Mouse (Mus musculus) thymus, adult 2 months (tissue): ENCODE data around the gene Ttll5.

Experiments used
- CTCF ChIP-seq: fragments of 200-500 bp; IDR thresholded peaks from 2 replicates; pipeline ENCODE4 v1.5.1; 2012; ENCODE audit warnings: mild to moderate bottlenecking, control low read depth, low read length, moderate library complexity, borderline replicate concordance; ENCODE audit not compliant: control insufficient read depth, poor library complexity, insufficient read depth; ENCODE audit errors: extremely low read depth
- POLR2A ChIP-seq: fragments of 200-500 bp; IDR thresholded peaks from 2 replicates; pipeline ENCODE4 v1.6.1; 2012; ENCODE audit warnings: mild to moderate bottlenecking, low read length, control low read depth, moderate library complexity; ENCODE audit not compliant: control insufficient read depth, poor library complexity, insufficient read depth; ENCODE audit errors: extremely low read depth

DNA sequence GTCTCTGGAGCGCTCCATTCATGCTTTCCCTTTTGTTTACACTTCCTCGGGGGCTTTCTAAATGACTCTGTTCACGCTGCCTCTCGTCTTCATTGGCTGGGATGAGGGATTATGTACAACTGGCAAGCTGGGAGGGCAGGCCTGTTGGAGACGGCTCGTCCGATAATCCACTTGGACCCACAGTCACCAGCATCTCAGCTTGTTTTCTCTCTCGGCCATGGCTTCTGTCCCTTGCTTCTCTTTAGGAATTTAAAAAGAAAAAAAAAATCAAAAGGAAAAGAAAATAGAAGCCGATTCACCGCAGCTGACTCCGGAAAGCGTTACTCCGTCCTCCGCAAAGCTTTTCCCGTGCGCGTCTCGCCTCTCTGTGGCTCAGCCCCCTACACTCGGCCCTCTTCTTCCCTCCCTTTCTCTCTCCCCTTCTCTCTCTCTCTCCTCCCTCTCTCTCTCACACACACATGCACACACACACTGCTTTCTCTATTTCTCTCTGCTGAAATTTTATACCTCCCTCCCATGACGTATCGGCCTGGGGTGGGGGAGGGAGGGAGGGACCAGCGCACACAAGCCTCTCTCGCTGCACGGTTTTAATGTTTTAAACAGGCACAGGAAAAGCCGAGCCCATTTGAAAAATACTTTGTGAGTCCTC, 254.2 kb downstream of the Ttll5 start, which contains the start of gene Tgfb3:
- TF ChIP-seq CTCF (no peak), POLR2A (no peak)
